Mouse (Mus musculus) small intestine, adult 2 months (tissue): ENCODE data around the gene Bbs9. TPM values are rescaled to one million over a fixed set of nuclear protein-coding genes. Genes with fewer than 3 reads are reported as not detected.

ENCODE experiments used
- H3K27ac ChIP-seq: fragments of 200-500 bp; 2 replicates; pipeline ENCODE4 v1.5.1; 2012; ENCODE audit warnings: low read depth, low read length, control low read depth, inconsistent platforms; ENCODE audit not compliant: insufficient read depth
- H3K27me3 ChIP-seq: fragments of 200-500 bp; 2 replicates; pipeline ENCODE4 v1.6.1; 2012; ENCODE audit warnings: mild to moderate bottlenecking, moderate library complexity, low read length, inconsistent platforms; ENCODE audit not compliant: control insufficient read depth, insufficient read depth
- H3K36me3 ChIP-seq: fragments of 200-500 bp; 2 replicates; pipeline ENCODE4 v1.6.1; 2012; ENCODE audit warnings: mild to moderate bottlenecking, low read length, control low read depth, inconsistent platforms; ENCODE audit not compliant: control insufficient read depth, insufficient read depth
- H3K4me1 ChIP-seq: fragments of 200-500 bp; 2 replicates; pipeline ENCODE4 v1.6.1; 2012; ENCODE audit warnings: low read length, inconsistent platforms, mixed read lengths; ENCODE audit not compliant: control insufficient read depth, insufficient read depth, insufficient read length
- H3K4me3 ChIP-seq: fragments of 200-500 bp; 2 replicates; pipeline ENCODE4 v1.5.1; 2012; ENCODE audit warnings: low read depth, mild to moderate bottlenecking, control low read depth, inconsistent platforms, low read length, moderate library complexity
- CTCF ChIP-seq: fragments of 200-500 bp; IDR thresholded peaks from 2 replicates; pipeline ENCODE4 v1.5.1; 2012; ENCODE audit warnings: low read depth, mild to moderate bottlenecking, control low read depth, inconsistent platforms, low read length, moderate library complexity, mixed read lengths; ENCODE audit not compliant: insufficient replicate concordance, insufficient read length; ENCODE audit errors: extremely low read depth
- POLR2A ChIP-seq: fragments of 200-500 bp; IDR thresholded peaks from 2 replicates; pipeline ENCODE4 v1.6.1; 2012; ENCODE audit warnings: low read depth, mild to moderate bottlenecking, control low read depth, inconsistent platforms, low read length, moderate library complexity
- WGBS: fragments of 180-500 bp; shearing (Covaris S2); methylation state at CpG from one replicate; pipeline ENCODE4 v1.1.7; 2018; 5-methylcytosine and 5-hydroxymethylcytosine counted together
- polyA plus RNA-seq: library from polyadenylated mRNA; depleted of rRNA; stranded (reverse); fragments of >200 nt; gene quantifications from 2 replicates; pipeline ENCODE4 v1.2.3, GENCODE M21; 2012

The Bbs9 gene
- polyA plus RNA-seq, 1 experiment: 5.4 TPM

DNA sequence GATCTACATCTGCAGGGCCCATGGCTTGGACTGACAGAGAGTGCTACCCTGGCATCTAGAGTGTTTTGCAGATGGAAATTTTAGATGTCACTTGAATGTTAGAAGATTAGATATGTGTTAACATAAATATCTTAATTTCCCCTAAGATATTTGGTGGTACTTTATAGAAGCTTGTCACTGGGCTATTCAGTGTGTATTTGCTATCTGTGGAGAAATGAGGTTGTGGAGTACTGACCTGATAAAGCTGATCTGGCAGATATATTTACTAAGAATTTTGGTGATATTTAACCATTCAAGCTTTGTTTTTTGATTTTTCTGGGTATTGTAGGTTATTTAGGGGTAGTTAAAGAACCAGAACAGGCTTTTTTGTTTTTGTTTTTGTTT, 276.0 kb downstream of the Bbs9 start:
- no peak overlapping the region for H3K4me3 ChIP-seq
- no peaks in the 10 kb centered on the region for H3K36me3 ChIP-seq
- no peaks in the 10 kb centered on the region for H3K4me1 ChIP-seq
- H3K27ac ChIP-seq: no peak overlapping the region
- no peaks in the 10 kb centered on the region for H3K27me3 ChIP-seq
- TF ChIP-seq POLR2A (no peak), CTCF (no peak)

DNA sequence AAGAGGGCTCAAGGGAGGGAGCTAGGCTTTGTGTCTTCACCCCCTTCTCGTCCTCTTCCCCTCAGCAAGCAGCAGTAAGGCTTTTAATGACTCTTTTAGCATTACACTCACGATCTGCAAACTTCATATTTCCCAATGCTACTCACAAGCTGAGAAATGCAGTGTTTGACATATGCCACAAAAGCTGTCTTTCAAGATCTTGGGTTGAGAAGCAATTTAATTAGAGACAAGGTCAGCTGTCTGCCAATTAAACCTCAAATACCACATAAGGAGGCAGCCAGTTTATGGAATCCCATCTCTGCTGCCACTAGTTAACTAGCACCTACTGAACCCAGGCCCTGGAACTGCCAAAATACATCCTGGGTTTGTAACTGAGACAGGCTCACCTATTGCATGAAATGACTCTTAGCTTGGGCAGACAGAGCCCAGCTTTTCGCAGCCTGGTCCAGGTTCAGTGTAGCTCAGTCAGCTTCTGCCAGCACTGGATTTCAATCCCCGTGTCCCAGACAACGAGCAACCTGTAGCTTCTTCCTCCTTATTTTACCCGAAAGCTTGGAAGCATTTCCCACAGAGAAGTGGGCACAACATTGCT, 278.7 kb downstream of the Bbs9 start:
- H3K4me3 ChIP-seq: no peak overlapping the region
- H3K27me3 ChIP-seq: no peaks in the 10 kb centered on the region
- no peak for TF ChIP-seq POLR2A
- TF ChIP-seq CTCF: no peak
- H3K27ac ChIP-seq: no peak overlapping the region
- H3K4me1 ChIP-seq: no peaks in the 10 kb centered on the region
- H3K36me3 ChIP-seq: no peaks in the 10 kb centered on the region
- WGBS: 86% methylated on average over 6 of the region's 6 CpGs

GRCm38 (mm10) chr9:22758487-22758886, 283.0 kb downstream of the Bbs9 start:
- Histone ChIP-seq H3K27ac (no peak overlapping the region), H3K36me3 (no peaks in the 10 kb centered on the region), H3K4me1 (no peaks in the 10 kb centered on the region), H3K27me3 (no peaks in the 10 kb centered on the region), H3K4me3 (no peak overlapping the region)
- 80% methylated on average over 3 of the region's 3 CpGs for WGBS
- no peak for TF ChIP-seq CTCF
- TF ChIP-seq POLR2A: no peak

- H3K4me3 ChIP-seq: no peak overlapping the region
- H3K36me3 ChIP-seq: no peaks in the 10 kb centered on the region
- WGBS: 66% methylated on average over 3 of the region's 3 CpGs
- no peaks in the 10 kb centered on the region for H3K27me3 ChIP-seq
- TF ChIP-seq CTCF: no peak
- no peak for TF ChIP-seq POLR2A
- H3K27ac ChIP-seq: no peak overlapping the region
- no peaks in the 10 kb centered on the region for H3K4me1 ChIP-seq
Observed at GRCm38 (mm10) chr9:22759241-22759640, 283.7 kb downstream of the Bbs9 start.

GRCm38 (mm10) chr9:22760376-22760775, 284.9 kb downstream of the Bbs9 start:
- 81% methylated on average over 4 of the region's 4 CpGs for WGBS
- TF ChIP-seq CTCF: no peak
- no peak for TF ChIP-seq POLR2A

DNA sequence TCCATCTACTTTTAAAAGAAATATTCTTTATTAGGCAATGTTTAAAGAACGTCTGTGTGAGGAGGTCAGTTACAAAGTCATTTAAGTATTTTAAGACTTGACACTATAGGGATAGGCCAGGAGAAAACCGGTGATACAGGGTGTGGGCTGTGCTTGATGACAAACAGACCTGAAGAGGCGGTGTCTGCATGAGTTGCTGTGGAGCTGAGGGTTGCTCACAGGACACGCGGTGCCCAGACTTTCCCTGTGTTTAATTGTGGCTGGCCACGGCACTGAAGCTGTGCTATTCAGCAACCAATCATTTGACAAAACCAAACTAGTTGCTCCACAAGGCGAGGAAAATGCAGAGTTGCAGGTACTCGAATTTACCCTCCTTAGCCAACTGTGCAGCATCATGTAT, 286.0 kb downstream of the Bbs9 start:
- no peaks in the 10 kb centered on the region for H3K4me1 ChIP-seq
- WGBS: 77% methylated on average over 8 of the region's 8 CpGs
- H3K27ac ChIP-seq: no peak overlapping the region
- no peak overlapping the region for H3K4me3 ChIP-seq
- H3K27me3 ChIP-seq: no peaks in the 10 kb centered on the region
- TF ChIP-seq CTCF (no peak), POLR2A (no peak)
- H3K36me3 ChIP-seq: no peaks in the 10 kb centered on the region

More at GRCm38 (mm10) chr9:22760376-22760775, 284.9 kb downstream of the Bbs9 start:
- Histone ChIP-seq H3K4me3 (no peak overlapping the region), H3K27ac (no peak overlapping the region), H3K4me1 (no peaks in the 10 kb centered on the region), H3K27me3 (no peaks in the 10 kb centered on the region), H3K36me3 (no peaks in the 10 kb centered on the region)

DNA sequence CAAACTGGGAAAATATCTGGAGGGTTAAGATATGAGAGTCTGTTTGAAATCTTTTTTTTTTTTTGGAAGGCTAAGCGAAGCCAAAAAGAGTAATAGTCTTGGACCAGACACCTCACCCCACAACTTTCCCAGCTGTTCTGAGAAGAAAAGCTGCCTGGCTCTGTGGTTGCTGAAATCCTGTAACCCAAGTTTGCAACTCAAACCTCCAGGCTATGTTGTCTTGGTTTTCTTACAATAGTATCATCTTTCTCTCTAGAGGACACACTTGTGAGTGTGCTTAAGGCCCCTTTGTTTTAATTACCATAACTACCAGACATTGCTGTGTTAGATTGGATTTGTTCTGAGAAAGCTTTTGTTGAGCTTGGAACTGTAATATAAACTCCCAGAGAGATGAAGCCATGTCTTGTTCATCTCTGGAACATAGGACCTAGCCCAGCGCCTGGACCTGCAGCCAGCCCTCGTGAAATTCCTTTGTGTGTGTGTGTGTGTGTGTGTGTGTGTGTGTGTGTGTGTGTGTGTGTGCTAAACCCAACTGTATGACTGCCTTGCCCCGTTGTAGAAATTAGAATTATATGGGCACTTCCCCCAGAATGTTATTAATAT, 290.2 kb downstream of the Bbs9 start:
- Histone ChIP-seq H3K36me3 (no peaks in the 10 kb centered on the region), H3K27ac (no peak overlapping the region), H3K4me1 (no peaks in the 10 kb centered on the region), H3K27me3 (no peaks in the 10 kb centered on the region), H3K4me3 (no peak overlapping the region)
- WGBS: 64% methylated on average over 4 of the region's 4 CpGs
- TF ChIP-seq CTCF (no peak), POLR2A (no peak)
